Mouse (Mus musculus) G1E (cell line): Measurements from ENCODE around the gene Catsper2. TPM values are rescaled to one million over a fixed set of nuclear protein-coding genes. Genes with fewer than 3 reads are reported as not detected.
"Not testable (repeated sequence)": the region's sequence is repeated elsewhere in the genome, so short reads cannot be mapped to it uniquely, and the experiment has no call there.

Experiments
- ATAC-seq: 2 replicates; pipeline ENCODE4 v1.8.0; 2016; ENCODE audit warnings: mild to moderate bottlenecking; ENCODE audit not compliant: insufficient number of reproducible peaks, poor library complexity, low FRiP score, severe bottlenecking; ENCODE audit errors: extremely low read depth
- DNase-seq: peaks from one replicate; pipeline ENCODE4 v3.0.0; 2012; ENCODE audit warnings: low spot score
- H3K27me3 ChIP-seq: 2 replicates; pipeline ENCODE4 v1.6.1; 2012; ENCODE audit warnings: mild to moderate bottlenecking, low read length, inconsistent platforms; ENCODE audit not compliant: insufficient read depth
- H3K36me3 ChIP-seq: replicated peaks from 2 replicates; pipeline ENCODE3; 2012; ENCODE audit warnings: mild to moderate bottlenecking, inconsistent platforms
- H3K4me1 ChIP-seq: 2 replicates; pipeline ENCODE4 v1.6.1; 2012; ENCODE audit warnings: low read depth, low read length, inconsistent platforms, mixed read lengths; ENCODE audit not compliant: insufficient read depth
- H3K4me3 ChIP-seq: 2 replicates; pipeline ENCODE4 v1.5.1; 2012; ENCODE audit warnings: low read depth, mild to moderate bottlenecking, inconsistent platforms, low read length, moderate library complexity, mixed read lengths
- H3K9me3 ChIP-seq: replicated peaks from 2 replicates; pipeline ENCODE4 v1.6.1; 2012; ENCODE audit warnings: inconsistent platforms
- CTCF ChIP-seq: IDR thresholded peaks from 2 replicates; pipeline ENCODE4 v1.5.1; 2012; ENCODE audit warnings: low read depth, low read length, inconsistent platforms, mixed read lengths
- GATA1 ChIP-seq: IDR thresholded peaks from 2 replicates; pipeline ENCODE4 v1.6.1; 2012; ENCODE audit warnings: borderline replicate concordance, low read length, inconsistent platforms, mixed read lengths
- GATA2 ChIP-seq: IDR thresholded peaks from 2 replicates; pipeline ENCODE4 v1.6.1; 2012; ENCODE audit warnings: low read depth, low read length, inconsistent platforms, borderline replicate concordance
- POLR2AphosphoS5 ChIP-seq: IDR thresholded peaks from 2 replicates; pipeline ENCODE4 v1.6.1; 2012; ENCODE audit warnings: low read depth, low read length, inconsistent platforms; ENCODE audit not compliant: insufficient replicate concordance
- TAL1 ChIP-seq: conservative IDR thresholded peaks from 2 replicates; pipeline ENCODE4 v1.6.1; 2012; ENCODE audit warnings: low read depth, low read length, inconsistent platforms, mixed read lengths
- polyA plus RNA-seq: library from polyadenylated mRNA; stranded (reverse); fragments of >175 nt; gene quantifications from 2 replicates; pipeline ENCODE4 v1.2.3, GENCODE M21; 2012
- total RNA-seq, 2 experiments: library from RNA; stranded (forward) in 1 of 2; stranded (reverse) in 1 of 2; fragments of 200-1000 nt in 1 of 2; fragments of >200 nt in 1 of 2; fragmentation: Nextera tagmentation in 1 of 2; gene quantifications; 2 replicates each; pipeline ENCODE4 v1.2.3; 2014 to 2017

The Catsper2 gene
- total and polyA plus RNA-seq, 3 experiments = 0.11 to 2.9 (median 0.55) TPM

DNA sequence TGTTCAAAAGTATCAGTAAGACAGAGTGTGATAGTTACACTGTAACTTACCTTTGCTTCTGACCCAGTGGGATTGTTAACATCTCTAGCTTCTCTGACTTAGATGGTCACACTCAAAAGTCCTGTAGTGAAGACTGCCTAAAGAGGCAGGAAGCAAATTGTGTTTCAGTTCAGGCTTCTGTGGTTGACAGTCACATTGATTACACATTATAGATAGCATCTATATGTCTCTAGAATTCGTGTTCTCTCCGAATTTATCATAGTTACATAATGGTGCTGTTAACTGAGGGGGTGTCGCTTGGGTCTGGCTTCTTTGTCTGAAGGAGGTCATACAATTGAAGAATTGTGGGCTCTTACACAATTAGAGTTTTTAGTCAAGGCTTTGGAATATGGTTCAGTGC, 1.5 kb upstream of the Catsper2 start:
- Histone ChIP-seq H3K27me3 (no peaks in the 10 kb centered on the region), H3K9me3 (no peaks in the 10 kb centered on the region), H3K4me1 (peaks cover 44% of the 10 kb centered on the region), H3K4me3 (peak overlapping the region; percentile 97; the same call in 1 of the 2 replicates), H3K36me3 (peaks cover 46% of the 10 kb centered on the region)
- DNase-seq (no peak), ATAC-seq (no peak)
- TF ChIP-seq GATA1 (no peak), TAL1 (no peak), POLR2AphosphoS5 (no peak), CTCF (no peak), GATA2 (no peak)

GRCm38 (mm10) chr2:121414139-121414685, 620 bp upstream of the Catsper2 start:
- ATAC-seq = no peak
- TF ChIP-seq GATA2 (no peak), CTCF (no peak), POLR2AphosphoS5 (no peak), GATA1 (no peak), TAL1 (no peak)

DNA sequence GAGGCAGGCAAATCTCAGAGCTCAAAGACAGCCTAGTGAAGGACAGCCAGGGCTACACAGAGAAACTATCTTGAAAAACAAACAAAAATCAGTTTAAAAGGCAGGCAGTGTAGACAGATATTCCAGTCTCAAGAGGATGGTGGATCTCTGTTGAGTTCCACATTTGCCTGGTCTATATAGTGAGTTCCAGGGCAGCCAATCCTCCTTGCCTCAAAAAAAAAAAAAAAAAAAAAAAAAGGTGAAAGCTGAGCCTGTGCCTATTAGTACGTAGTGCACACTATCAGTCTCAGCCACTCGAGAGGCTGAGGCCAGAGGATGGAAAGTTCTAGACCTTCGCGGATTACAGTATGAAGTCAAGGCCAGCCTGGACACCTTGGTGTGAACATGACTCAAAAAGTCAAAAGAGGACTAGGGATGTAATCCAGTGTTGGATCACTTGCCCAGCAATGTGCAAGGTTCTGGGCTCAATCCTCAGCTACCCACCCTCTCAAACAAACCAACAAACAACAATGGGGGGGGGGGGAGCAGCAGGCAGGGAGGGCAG, 677 bp downstream of the Catsper2 start:
- Histone ChIP-seq H3K4me3 (peak overlapping the region; percentile 97), H3K9me3 (no peaks in the 10 kb centered on the region), H3K36me3 (peaks cover 28% of the 10 kb centered on the region), H3K27me3 (no peaks in the 10 kb centered on the region), H3K4me1 (peaks cover 38% of the 10 kb centered on the region)
- no peak for TF ChIP-seq GATA2
- no peak for TF ChIP-seq TAL1
- no peak for TF ChIP-seq POLR2AphosphoS5
- no peak for TF ChIP-seq CTCF
- no peak for TF ChIP-seq GATA1
- ATAC-seq (no peak), DNase-seq (no peak)

More at GRCm38 (mm10) chr2:121414139-121414685, 620 bp upstream of the Catsper2 start:
- peaks cover 41% of the 10 kb centered on the region for H3K36me3 ChIP-seq
- DNase-seq = peak; percentile 57
- peak overlapping the region; percentile 97 for H3K4me3 ChIP-seq
- H3K9me3 ChIP-seq = no peaks in the 10 kb centered on the region
- H3K27me3 ChIP-seq = no peaks in the 10 kb centered on the region
- H3K4me1 ChIP-seq = peaks cover 41% of the 10 kb centered on the region

DNA sequence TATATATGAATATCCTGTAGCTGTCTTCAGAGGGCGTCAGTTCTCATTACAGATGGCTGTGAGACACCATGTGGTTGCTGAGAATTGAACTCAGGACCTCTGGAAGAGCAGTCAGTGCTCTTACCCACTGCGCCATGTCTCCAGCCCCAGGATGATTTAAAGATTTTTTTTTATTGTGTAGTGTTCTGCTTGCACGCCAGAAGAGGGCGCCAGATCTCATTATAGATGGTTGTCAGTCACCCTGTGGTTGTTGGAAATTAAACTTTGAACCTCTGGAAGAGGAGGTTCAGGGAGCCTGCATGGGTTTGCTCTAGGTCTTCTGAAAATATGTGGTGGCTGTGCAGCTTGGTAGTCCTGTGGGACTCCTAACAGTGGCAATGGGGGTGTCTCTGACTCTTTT, 5.4 kb downstream of the Catsper2 start:
- H3K4me1 ChIP-seq = peaks cover 16% of the 10 kb centered on the region
- no peaks in the 10 kb centered on the region for H3K9me3 ChIP-seq
- TF ChIP-seq GATA1 = no peak
- peaks cover 9% of the 10 kb centered on the region for H3K36me3 ChIP-seq
- ATAC-seq (no peak), DNase-seq (no peak)
- H3K4me3 ChIP-seq = no peak overlapping the region
- H3K27me3 ChIP-seq = no peaks in the 10 kb centered on the region

DNA sequence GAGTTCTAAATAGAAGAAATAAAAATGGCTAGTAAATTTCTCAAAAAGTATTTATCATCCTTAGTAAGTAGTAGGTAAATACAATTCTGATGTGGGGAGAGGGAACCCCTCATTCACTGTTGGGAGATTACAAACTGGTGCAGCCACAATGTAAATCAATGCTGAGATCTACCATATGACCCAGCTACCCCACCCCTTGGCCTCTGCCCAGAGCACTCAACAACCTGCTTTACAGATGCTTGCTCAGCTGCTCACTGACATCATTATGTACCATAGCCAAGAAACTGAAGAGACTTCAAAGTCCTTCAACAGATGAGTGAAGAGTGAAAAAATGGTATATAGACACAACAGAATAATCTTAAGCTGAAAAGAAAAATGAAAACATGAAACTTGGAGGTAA, 10.3 kb downstream of the Catsper2 start:
- TF ChIP-seq GATA1 (no peak), CTCF (no peak), GATA2 (no peak), POLR2AphosphoS5 (no peak), TAL1 (no peak)
- Histone ChIP-seq H3K9me3 (no peaks in the 10 kb centered on the region), H3K27me3 (no peaks in the 10 kb centered on the region), H3K36me3 (no peaks in the 10 kb centered on the region), H3K4me1 (no peaks in the 10 kb centered on the region), H3K4me3 (no peak overlapping the region)
- DNase-seq (no peak), ATAC-seq (no peak)

GRCm38 (mm10) chr2:121396624-121397023, 17.0 kb downstream of the Catsper2 start:
- Histone ChIP-seq H3K9me3 (no peaks in the 10 kb centered on the region), H3K4me1 (no peaks in the 10 kb centered on the region), H3K4me3 (no peak overlapping the region), H3K36me3 (no peaks in the 10 kb centered on the region), H3K27me3 (no peaks in the 10 kb centered on the region)
- TF ChIP-seq TAL1 = no peak
- TF ChIP-seq GATA1 = no peak
- TF ChIP-seq POLR2AphosphoS5 = no peak
- TF ChIP-seq CTCF = peak; percentile 19; the same call in 1 of the 2 replicates
- no peak for TF ChIP-seq GATA2
- DNase-seq (no peak), ATAC-seq (no peak)

- not testable (repeated sequence) for H3K36me3 ChIP-seq, ATAC-seq, H3K4me3 ChIP-seq, DNase-seq, H3K4me1 ChIP-seq, H3K27me3 ChIP-seq, H3K9me3 ChIP-seq
Observed at GRCm38 (mm10) chr2:121386961-121387575, 26.5 kb downstream of the Catsper2 start, which contains the start of gene Strc. Gene Strc, minus strand, starts transcription at chr2:121387168.
